ENCODE assay signal across 24 mouse cellular contexts in genomic region chr17:12474509-12475083, GRCm38 (mm10). TPM values are rescaled to one million over a fixed set of nuclear protein-coding genes. Genes with fewer than 3 reads are reported as not detected.
DNase-seq lines count a peak whose midpoint lies in the region; ATAC-seq and TF ChIP-seq lines count a peak whose summit lies in the region.
"Had no signal": no experiment of that assay in that cellular context is flagged by ENCODE, and none has a peak within 500 bp of the region (broad histone marks: within the 10 kb centered on the region; RNA-seq: fewer than 3 reads in every experiment).

No protein-coding gene starts in this region.

- DNase-seq in 416B (ENCODE audit: low read depth): peak; percentile 78
- no peak for DNase-seq in left cerebral cortex, postnatal 25 days (ENCODE audit: low spot score in 2 of 2)
- no peak for DNase-seq in Muller cell, postnatal 12 days (ENCODE audit: inconsistent ontology term)
- DNase-seq in urinary bladder, postnatal 14 days (ENCODE audit: low spot score): no peak
- DNase-seq: adrenal gland, postnatal 14 days; cerebellum, adult 2 months; cerebellum, postnatal 10 days; embryo, embryonic 11 days; gastrocnemius, adult 2 months; gastrocnemius, postnatal 25 days; heart, adult 11 months; heart, postnatal 36 days had no signal

- no peaks in the 10 kb centered on the region for H3K9me3 ChIP-seq in heart, embryonic 15.5 days (replicated peaks)
- no peaks in the 10 kb centered on the region for H3K9me3 ChIP-seq in heart, embryonic 12.5 days (replicated peaks)
- H3K9me3 ChIP-seq: embryonic facial prominence, embryonic 15.5 days; forebrain, embryonic 10.5 days; heart, embryonic 10.5 days; hindbrain, embryonic 12.5 days had no signal

- TF ChIP-seq CTCF in bone marrow macrophage, adult 2 months (IDR thresholded peaks at IDR 0.05; ENCODE audit: low read depth, low read length): no peak

- H3K4me1 ChIP-seq in heart, embryonic 15.5 days (replicated peaks): no peaks in the 10 kb centered on the region
- no peaks in the 10 kb centered on the region for H3K4me1 ChIP-seq in heart, embryonic 12.5 days (replicated peaks)
- H3K4me1 ChIP-seq in bone marrow macrophage, adult 2 months (ENCODE audit: control insufficient read depth, insufficient read depth, low read length): 0 out of 2 replicates have a peak, but pooled peaks cover 2% of the 10 kb centered on the region
- H3K4me1 ChIP-seq: embryonic facial prominence, embryonic 15.5 days; forebrain, embryonic 10.5 days; heart, embryonic 10.5 days; hindbrain, embryonic 12.5 days had no signal

- intact Hi-C loops in left cerebral cortex, postnatal 25 days (cut with DNase I): no loop called here

- H3K27ac ChIP-seq in heart, embryonic 15.5 days: 0 out of 2 replicates have a peak overlapping the region, but pooled peaks have one; percentile 12
- no peak overlapping the region for H3K27ac ChIP-seq in heart, embryonic 12.5 days (ENCODE audit: poor library complexity, severe bottlenecking)
- H3K27ac ChIP-seq in bone marrow macrophage, adult 2 months (ENCODE audit: insufficient read depth, low read depth, low read length): peak overlapping the region; percentile 36; the same call in 1 of the 2 replicates
- 0 out of 2 replicates have a peak overlapping the region, but pooled peaks have one; percentile 13 for H3K27ac ChIP-seq in macrophage
- H3K27ac ChIP-seq: embryonic facial prominence, embryonic 15.5 days; forebrain, embryonic 10.5 days; gastrocnemius, adult 2 months; heart, embryonic 10.5 days; hindbrain, embryonic 12.5 days had no signal

- H3K36me3 ChIP-seq in heart, embryonic 15.5 days: no peaks in the 10 kb centered on the region
- no peaks in the 10 kb centered on the region for H3K36me3 ChIP-seq in heart, embryonic 12.5 days
- no peaks in the 10 kb centered on the region for H3K36me3 ChIP-seq in macrophage (ENCODE audit: inconsistent target)
- H3K36me3 ChIP-seq: embryonic facial prominence, embryonic 15.5 days; forebrain, embryonic 10.5 days; heart, embryonic 10.5 days; hindbrain, embryonic 12.5 days had no signal

- H3K27me3 ChIP-seq in heart, embryonic 15.5 days: no peaks in the 10 kb centered on the region
- H3K27me3 ChIP-seq in heart, embryonic 12.5 days (replicated peaks): no peaks in the 10 kb centered on the region; the same call in 1 of the 2 replicates
- H3K27me3 ChIP-seq: embryonic facial prominence, embryonic 15.5 days; hindbrain, embryonic 12.5 days had no signal

- no peak for TF ChIP-seq POLR2A in bone marrow macrophage, adult 2 months (IDR thresholded peaks at IDR 0.05; ENCODE audit: borderline replicate concordance, low read depth, low read length)

- no peak overlapping the region for H3K4me3 ChIP-seq in heart, embryonic 15.5 days
- no peak overlapping the region for H3K4me3 ChIP-seq in heart, embryonic 12.5 days
- no peak overlapping the region for H3K4me3 ChIP-seq in bone marrow macrophage, adult 2 months (ENCODE audit: insufficient read depth, low read length)
- H3K4me3 ChIP-seq in macrophage (ENCODE audit: inconsistent target): no peak overlapping the region
- H3K4me3 ChIP-seq: embryonic facial prominence, embryonic 15.5 days; erythroblast, embryonic 14.5 days; forebrain, embryonic 10.5 days; gastrocnemius, adult 2 months; heart, embryonic 10.5 days; hindbrain, embryonic 12.5 days had no signal

- H3K79me2 ChIP-seq in macrophage (ENCODE audit: inconsistent target): no peaks in the 10 kb centered on the region

- WGBS in heart, embryonic 15.5 days: 59% methylated on average over 3 of the region's 3 CpGs
- WGBS in heart, embryonic 12.5 days: 54% methylated on average over 3 of the region's 3 CpGs
- 15% methylated on average over 3 of the region's 3 CpGs for WGBS in macrophage (ENCODE audit: missing documents)

- no peak overlapping the region for H3K4me2 ChIP-seq in heart, embryonic 15.5 days
- H3K4me2 ChIP-seq in heart, embryonic 12.5 days: no peak overlapping the region
- H3K4me2 ChIP-seq: embryonic facial prominence, embryonic 15.5 days; hindbrain, embryonic 12.5 days had no signal

- no peak overlapping the region for H3K9ac ChIP-seq in heart, embryonic 15.5 days
- no peak overlapping the region for H3K9ac ChIP-seq in heart, embryonic 12.5 days
- H3K9ac ChIP-seq: embryonic facial prominence, embryonic 15.5 days; hindbrain, embryonic 12.5 days had no signal

- no peak for ATAC-seq in heart, embryonic 15.5 days (replicated peaks; ENCODE audit: insufficient number of reproducible peaks, insufficient read depth, low FRiP score, low read depth)
- ATAC-seq in heart, embryonic 12.5 days (ENCODE audit: insufficient number of reproducible peaks, low FRiP score): no peak
- ATAC-seq: activated CD4-positive, CD25-positive, alpha-beta regulatory T cell, adult 4 months; forebrain, embryonic 14.5 days; hindbrain, embryonic 16.5 days had no signal

RNA-seq across cellular contexts. Expression of gene Slc22a3, which starts 32.9 kb away (rescaled TPM):
- polyA plus RNA-seq in heart, embryonic 15.5 days (2015; fragmentation: Nextera tagmentation; extraction: Ambion mirVana): 0.45 and 1.9 TPM in 2 replicates
- 0.22 and 0.27 TPM in 2 replicates for polyA plus RNA-seq in heart, embryonic 12.5 days (2016; fragmentation: Nextera tagmentation; extraction: Ambion mirVana)
- polyA plus RNA-seq in bone marrow macrophage, adult 2 months (2012; ENCODE audit: insufficient read depth, insufficient read length, missing spikeins): not detected in 2 replicates
- total RNA-seq in macrophage (2018; cell fraction: chromatin; rRNA removed): not detected
- not detected for total RNA-seq in macrophage (2018; cell fraction: cytosol; rRNA removed)
- not detected for total RNA-seq in macrophage (2018; cell fraction: nucleus; rRNA removed)
- polyA plus RNA-seq in macrophage (2018): not detected in 3 replicates
- total RNA-seq in left cerebral cortex, postnatal 25 days (2021): 1 to 10 TPM; 2.4 to 2.8 TPM
- polyA plus RNA-seq: activated CD4-positive, CD25-positive, alpha-beta regulatory T cell, adult 4 months; erythroblast, embryonic 14.5 days had no signal
